Mouse (Mus musculus): ENCODE measurements around the gene Psmd10. TPM values are rescaled to one million over a fixed set of nuclear protein-coding genes. Genes with fewer than 3 reads are reported as not detected.

Gene Psmd10
- polyA plus RNA-seq, 1 experiment from 2014 or later = 37.1 TPM

GRCm38 (mm10) chrX:140936271-140936670 is 20.3 kb downstream of the Psmd10 start:
- ATAC-seq (no peak), DNase-seq (ENCODE audit: low spot score) (no peak)
- no peaks in the 10 kb centered on the region for H3K4me1 ChIP-seq (ENCODE audit: insufficient read depth, low read depth, low read length)
- H3K4me2 ChIP-seq (replicated peaks; ENCODE audit: low read depth, low read length) = no peak overlapping the region
- no peaks in the 10 kb centered on the region for H3K27me3 ChIP-seq (replicated peaks; ENCODE audit: insufficient read depth, low read length)
- no peaks in the 10 kb centered on the region for H3K9me3 ChIP-seq (ENCODE audit: low read length)
- TF ChIP-seq CTCF (IDR thresholded peaks at IDR 0.05) = no peak
- TF ChIP-seq EP300 (IDR thresholded peaks at IDR 0.05) = no peak
- no peak overlapping the region for H3K4me3 ChIP-seq (ENCODE audit: low read depth, low read length)
- no peak overlapping the region for H3K9ac ChIP-seq (replicated peaks; ENCODE audit: low read depth)
- no peaks in the 10 kb centered on the region for H3K36me3 ChIP-seq (ENCODE audit: insufficient read depth, low read length)
- WGBS = 50% methylated on average over 5 of the region's 5 CpGs
- no peak overlapping the region for H3K27ac ChIP-seq (ENCODE audit: low read length)

GRCm38 (mm10) chrX:140933263-140933662 is 23.3 kb downstream of the Psmd10 start:
- 52% methylated on average over 3 of the region's 3 CpGs for WGBS
- H3K4me3 ChIP-seq (ENCODE audit: low read depth, low read length) = no peak overlapping the region

GRCm38 (mm10) chrX:140932066-140932465 is 24.5 kb downstream of the Psmd10 start:
- Histone ChIP-seq H3K9ac (replicated peaks; ENCODE audit: low read depth) (no peak overlapping the region), H3K4me3 (ENCODE audit: low read depth, low read length) (no peak overlapping the region), H3K4me1 (ENCODE audit: insufficient read depth, low read depth, low read length) (no peaks in the 10 kb centered on the region), H3K9me3 (ENCODE audit: low read length) (no peaks in the 10 kb centered on the region), H3K27ac (ENCODE audit: low read length) (no peak overlapping the region), H3K4me2 (replicated peaks; ENCODE audit: low read depth, low read length) (no peak overlapping the region), H3K36me3 (ENCODE audit: insufficient read depth, low read length) (no peaks in the 10 kb centered on the region), H3K27me3 (replicated peaks; ENCODE audit: insufficient read depth, low read length) (no peaks in the 10 kb centered on the region)
- TF ChIP-seq CTCF (IDR thresholded peaks at IDR 0.05) (peak; percentile 55), EP300 (IDR thresholded peaks at IDR 0.05) (no peak)
- WGBS = 61% methylated on average over 3 of the region's 3 CpGs
- DNase-seq (ENCODE audit: low spot score) (peak; percentile 23), ATAC-seq (no peak)

More at GRCm38 (mm10) chrX:140933263-140933662, 23.3 kb downstream of the Psmd10 start:
- Histone ChIP-seq H3K4me2 (replicated peaks; ENCODE audit: low read depth, low read length) (no peak overlapping the region), H3K9ac (replicated peaks; ENCODE audit: low read depth) (no peak overlapping the region), H3K4me1 (ENCODE audit: insufficient read depth, low read depth, low read length) (no peaks in the 10 kb centered on the region), H3K9me3 (ENCODE audit: low read length) (no peaks in the 10 kb centered on the region), H3K36me3 (ENCODE audit: insufficient read depth, low read length) (no peaks in the 10 kb centered on the region), H3K27ac (ENCODE audit: low read length) (no peak overlapping the region), H3K27me3 (replicated peaks; ENCODE audit: insufficient read depth, low read length) (no peaks in the 10 kb centered on the region)
- DNase-seq (ENCODE audit: low spot score) (no peak), ATAC-seq (no peak)
- TF ChIP-seq CTCF (IDR thresholded peaks at IDR 0.05) (no peak), EP300 (IDR thresholded peaks at IDR 0.05) (no peak)

- Histone ChIP-seq H3K9me3 (ENCODE audit: low read length) (no peaks in the 10 kb centered on the region), H3K4me3 (ENCODE audit: low read depth, low read length) (no peak overlapping the region), H3K4me2 (replicated peaks; ENCODE audit: low read depth, low read length) (no peak overlapping the region), H3K36me3 (ENCODE audit: insufficient read depth, low read length) (no peaks in the 10 kb centered on the region), H3K4me1 (ENCODE audit: insufficient read depth, low read depth, low read length) (no peaks in the 10 kb centered on the region), H3K27ac (ENCODE audit: low read length) (no peak overlapping the region), H3K9ac (replicated peaks; ENCODE audit: low read depth) (no peak overlapping the region), H3K27me3 (replicated peaks; ENCODE audit: insufficient read depth, low read length) (no peaks in the 10 kb centered on the region)
- ATAC-seq = no peak
- TF ChIP-seq EP300 (IDR thresholded peaks at IDR 0.05) (no peak), CTCF (IDR thresholded peaks at IDR 0.05) (no peak)
- no peak for DNase-seq (ENCODE audit: low spot score)
- WGBS = 86% methylated on average over 6 of the region's 6 CpGs
Observed at GRCm38 (mm10) chrX:140921321-140921720, 35.2 kb downstream of the Psmd10 start.

GRCm38 (mm10) chrX:140907360-140907759 is 49.2 kb downstream of the Psmd10 start, which contains the start of gene Vsig1:
TSS of gene Vsig1 (plus strand) at chrX:140907608.
- 49% methylated on average over 7 of the region's 7 CpGs for WGBS
- no peaks in the 10 kb centered on the region for H3K4me1 ChIP-seq (ENCODE audit: insufficient read depth, low read depth, low read length)
- no peak within 1 kb of the TSS for H3K4me2 ChIP-seq (replicated peaks; ENCODE audit: low read depth, low read length)
- no peaks in the 10 kb centered on the region for H3K36me3 ChIP-seq (ENCODE audit: insufficient read depth, low read length)
- TF ChIP-seq EP300 (IDR thresholded peaks at IDR 0.05) = no peak
- no peak for TF ChIP-seq CTCF (IDR thresholded peaks at IDR 0.05)
- H3K9ac ChIP-seq (replicated peaks; ENCODE audit: low read depth) = no peak within 1 kb of the TSS
- H3K27ac ChIP-seq (ENCODE audit: low read length) = no peak within 1 kb of the TSS
- DNase-seq (ENCODE audit: low spot score) = peak; percentile 5
- H3K4me3 ChIP-seq (ENCODE audit: low read depth, low read length) = no peak within 1 kb of the TSS
- H3K27me3 ChIP-seq (replicated peaks; ENCODE audit: insufficient read depth, low read length) = no peaks in the 10 kb centered on the region
- no peak for ATAC-seq
- H3K9me3 ChIP-seq (ENCODE audit: low read length) = no peaks in the 10 kb centered on the region

- H3K4me2 ChIP-seq (replicated peaks; ENCODE audit: low read depth, low read length) = no peak overlapping the region
- no peak overlapping the region for H3K4me3 ChIP-seq (ENCODE audit: low read depth, low read length)
- no peak overlapping the region for H3K27ac ChIP-seq (ENCODE audit: low read length)
- H3K9ac ChIP-seq (replicated peaks; ENCODE audit: low read depth) = no peak overlapping the region
- H3K9me3 ChIP-seq (ENCODE audit: low read length) = no peaks in the 10 kb centered on the region
- peak; percentile 9 for DNase-seq (ENCODE audit: low spot score)
- no peaks in the 10 kb centered on the region for H3K36me3 ChIP-seq (ENCODE audit: insufficient read depth, low read length)
- ATAC-seq = no peak
- no peaks in the 10 kb centered on the region for H3K4me1 ChIP-seq (ENCODE audit: insufficient read depth, low read depth, low read length)
- 72% methylated on average over 3 of the region's 3 CpGs for WGBS
- H3K27me3 ChIP-seq (replicated peaks; ENCODE audit: insufficient read depth, low read length) = no peaks in the 10 kb centered on the region
- TF ChIP-seq CTCF (IDR thresholded peaks at IDR 0.05) (no peak), EP300 (IDR thresholded peaks at IDR 0.05) (no peak)
Observed at GRCm38 (mm10) chrX:140903487-140903886, 53.0 kb downstream of the Psmd10 start.

Other genes with a start within 250 kb of the Psmd10 start
- gene Tex13b, start 143.3 kb downstream of the Psmd10 start, polyA plus RNA-seq (2015; fragmentation: Nextera tagmentation; extraction: Ambion mirVana) = not detected in 2 replicates
- 0.29 and 0.49 TPM in 2 replicates for gene Vsig1, start 49.1 kb downstream of the Psmd10 start, polyA plus RNA-seq (2015; fragmentation: Nextera tagmentation; extraction: Ambion mirVana)
- gene Atg4a, start 179 bp upstream of the Psmd10 start, polyA plus RNA-seq (2015; fragmentation: Nextera tagmentation; extraction: Ambion mirVana) = 24.5 and 28.3 TPM in 2 replicates

Data from lung, postnatal 0 days (tissue).